Mouse (Mus musculus): Measurements from ENCODE around the gene Gpr146. TPM values are rescaled to one million over a fixed set of nuclear protein-coding genes. Genes with fewer than 3 reads are reported as not detected.

The Gpr146 gene
- polyA plus RNA-seq, 1 experiment from 2014 or later: 1.8 TPM

GRCm38 (mm10) chr5:139338403-139338802 is 39.1 kb upstream of the Gpr146 start:
- 92% methylated on average over 3 of the region's 3 CpGs for WGBS
- H3K27me3 ChIP-seq (ENCODE audit: control insufficient read depth, insufficient read depth, low read length): no peaks in the 10 kb centered on the region
- ATAC-seq (ENCODE audit: low FRiP score, low TSS enrichment) (no peak), DNase-seq (no peak)
- peaks cover 81% of the 10 kb centered on the region for H3K36me3 ChIP-seq (ENCODE audit: control insufficient read depth, insufficient read depth, low read length)
- H3K4me3 ChIP-seq (replicated peaks; ENCODE audit: low read depth, low read length): no peak overlapping the region
- no peak overlapping the region for H3K27ac ChIP-seq (replicated peaks; ENCODE audit: low read depth, low read length)
- H3K4me1 ChIP-seq (ENCODE audit: control insufficient read depth, insufficient read depth, low read length): no peaks in the 10 kb centered on the region
- H3K9ac ChIP-seq (replicated peaks; ENCODE audit: low read length): no peak overlapping the region
- H3K4me2 ChIP-seq (ENCODE audit: low read length): no peak overlapping the region
- H3K9me3 ChIP-seq (ENCODE audit: control insufficient read depth, low read length): no peaks in the 10 kb centered on the region

- Histone ChIP-seq H3K27ac (replicated peaks; ENCODE audit: low read depth, low read length) (no peak overlapping the region), H3K4me3 (replicated peaks; ENCODE audit: low read depth, low read length) (no peak overlapping the region), H3K9ac (replicated peaks; ENCODE audit: low read length) (no peak overlapping the region), H3K4me1 (ENCODE audit: control insufficient read depth, insufficient read depth, low read length) (peaks cover 5% of the 10 kb centered on the region), H3K4me2 (ENCODE audit: low read length) (no peak overlapping the region), H3K27me3 (ENCODE audit: control insufficient read depth, insufficient read depth, low read length) (no peaks in the 10 kb centered on the region), H3K9me3 (ENCODE audit: control insufficient read depth, low read length) (no peaks in the 10 kb centered on the region), H3K36me3 (ENCODE audit: control insufficient read depth, insufficient read depth, low read length) (peaks cover 81% of the 10 kb centered on the region)
- no peak for DNase-seq
- no peak for ATAC-seq (ENCODE audit: low FRiP score, low TSS enrichment)
- WGBS: 81% methylated on average over 11 of the region's 11 CpGs
Measured at GRCm38 (mm10) chr5:139338891-139339290, 38.6 kb upstream of the Gpr146 start.

GRCm38 (mm10) chr5:139344021-139344686 is 33.3 kb upstream of the Gpr146 start:
- Histone ChIP-seq H3K9me3 (ENCODE audit: control insufficient read depth, low read length) (no peaks in the 10 kb centered on the region), H3K36me3 (ENCODE audit: control insufficient read depth, insufficient read depth, low read length) (peaks cover 36% of the 10 kb centered on the region), H3K4me3 (replicated peaks; ENCODE audit: low read depth, low read length) (peak overlapping the region; percentile 89), H3K27ac (replicated peaks; ENCODE audit: low read depth, low read length) (peak overlapping the region; percentile 82; the same call in 1 of the 2 replicates), H3K9ac (replicated peaks; ENCODE audit: low read length) (peak overlapping the region; percentile 89), H3K4me1 (ENCODE audit: control insufficient read depth, insufficient read depth, low read length) (peaks cover 8% of the 10 kb centered on the region), H3K4me2 (ENCODE audit: low read length) (peak overlapping the region; percentile 97), H3K27me3 (ENCODE audit: control insufficient read depth, insufficient read depth, low read length) (no peaks in the 10 kb centered on the region)
- peak; percentile 68 for ATAC-seq (ENCODE audit: low FRiP score, low TSS enrichment)
- DNase-seq: peak; percentile 89
- 7% methylated on average over 12 of the region's 12 CpGs for WGBS

- DNase-seq (peak; percentile 95), ATAC-seq (ENCODE audit: low FRiP score, low TSS enrichment) (peak; percentile 92)
- under 1% methylated on average over 33 of the region's 33 CpGs for WGBS
- H3K4me2 ChIP-seq (ENCODE audit: low read length): peak overlapping the region; percentile 97
- peaks cover 8% of the 10 kb centered on the region for H3K4me1 ChIP-seq (ENCODE audit: control insufficient read depth, insufficient read depth, low read length)
- H3K9ac ChIP-seq (replicated peaks; ENCODE audit: low read length): peak overlapping the region; percentile 89
- H3K4me3 ChIP-seq (replicated peaks; ENCODE audit: low read depth, low read length): peak overlapping the region; percentile 89
- H3K27ac ChIP-seq (replicated peaks; ENCODE audit: low read depth, low read length): peak overlapping the region; percentile 82
- H3K27me3 ChIP-seq (ENCODE audit: control insufficient read depth, insufficient read depth, low read length): no peaks in the 10 kb centered on the region
- H3K9me3 ChIP-seq (ENCODE audit: control insufficient read depth, low read length): no peaks in the 10 kb centered on the region
- H3K36me3 ChIP-seq (ENCODE audit: control insufficient read depth, insufficient read depth, low read length): peaks cover 29% of the 10 kb centered on the region
Measured at GRCm38 (mm10) chr5:139344687-139345363, 32.7 kb upstream of the Gpr146 start.

GRCm38 (mm10) chr5:139345364-139345714 is 32.2 kb upstream of the Gpr146 start:
- Histone ChIP-seq H3K9me3 (ENCODE audit: control insufficient read depth, low read length) (no peaks in the 10 kb centered on the region), H3K4me3 (replicated peaks; ENCODE audit: low read depth, low read length) (peak overlapping the region; percentile 89), H3K36me3 (ENCODE audit: control insufficient read depth, insufficient read depth, low read length) (peaks cover 24% of the 10 kb centered on the region), H3K9ac (replicated peaks; ENCODE audit: low read length) (peak overlapping the region; percentile 89), H3K27me3 (ENCODE audit: control insufficient read depth, insufficient read depth, low read length) (no peaks in the 10 kb centered on the region), H3K4me1 (ENCODE audit: control insufficient read depth, insufficient read depth, low read length) (peaks cover 8% of the 10 kb centered on the region), H3K4me2 (ENCODE audit: low read length) (peak overlapping the region; percentile 97), H3K27ac (replicated peaks; ENCODE audit: low read depth, low read length) (peak overlapping the region; percentile 82)
- 13% methylated on average over 5 of the region's 5 CpGs for WGBS
- DNase-seq (no peak), ATAC-seq (ENCODE audit: low FRiP score, low TSS enrichment) (peak; percentile 32; the same call in 1 of the 2 replicates)

- H3K27ac ChIP-seq (replicated peaks; ENCODE audit: low read depth, low read length): no peak overlapping the region
- no peak for DNase-seq
- 36% methylated on average over 1 of the region's 1 CpGs for WGBS
- no peak overlapping the region for H3K4me3 ChIP-seq (replicated peaks; ENCODE audit: low read depth, low read length)
- H3K4me2 ChIP-seq (ENCODE audit: low read length): no peak overlapping the region
- no peaks in the 10 kb centered on the region for H3K27me3 ChIP-seq (ENCODE audit: control insufficient read depth, insufficient read depth, low read length)
- H3K9me3 ChIP-seq (ENCODE audit: control insufficient read depth, low read length): no peaks in the 10 kb centered on the region
- H3K9ac ChIP-seq (replicated peaks; ENCODE audit: low read length): no peak overlapping the region
- no peak for ATAC-seq (ENCODE audit: low FRiP score, low TSS enrichment)
- peaks cover 8% of the 10 kb centered on the region for H3K36me3 ChIP-seq (ENCODE audit: control insufficient read depth, insufficient read depth, low read length)
- H3K4me1 ChIP-seq (ENCODE audit: control insufficient read depth, insufficient read depth, low read length): peaks cover 8% of the 10 kb centered on the region
Measured at GRCm38 (mm10) chr5:139347225-139347624, 30.3 kb upstream of the Gpr146 start.

GRCm38 (mm10) chr5:139349713-139350112 is 27.8 kb upstream of the Gpr146 start:
- DNase-seq (no peak), ATAC-seq (ENCODE audit: low FRiP score, low TSS enrichment) (no peak)
- H3K4me1 ChIP-seq (ENCODE audit: control insufficient read depth, insufficient read depth, low read length): 0 out of 2 replicates have a peak, but pooled peaks cover 3% of the 10 kb centered on the region
- no peak overlapping the region for H3K4me3 ChIP-seq (replicated peaks; ENCODE audit: low read depth, low read length)
- no peak overlapping the region for H3K4me2 ChIP-seq (ENCODE audit: low read length)
- H3K27me3 ChIP-seq (ENCODE audit: control insufficient read depth, insufficient read depth, low read length): no peaks in the 10 kb centered on the region
- H3K36me3 ChIP-seq (ENCODE audit: control insufficient read depth, insufficient read depth, low read length): no peaks in the 10 kb centered on the region
- H3K27ac ChIP-seq (replicated peaks; ENCODE audit: low read depth, low read length): no peak overlapping the region
- H3K9ac ChIP-seq (replicated peaks; ENCODE audit: low read length): no peak overlapping the region
- no peaks in the 10 kb centered on the region for H3K9me3 ChIP-seq (ENCODE audit: control insufficient read depth, low read length)
- WGBS: 76% methylated on average over 6 of the region's 6 CpGs

- Histone ChIP-seq H3K4me1 (ENCODE audit: control insufficient read depth, insufficient read depth, low read length) (no peaks in the 10 kb centered on the region), H3K27ac (replicated peaks; ENCODE audit: low read depth, low read length) (no peak within 1 kb of the TSS), H3K4me3 (replicated peaks; ENCODE audit: low read depth, low read length) (no peak within 1 kb of the TSS), H3K36me3 (ENCODE audit: control insufficient read depth, insufficient read depth, low read length) (no peaks in the 10 kb centered on the region), H3K9ac (replicated peaks; ENCODE audit: low read length) (no peak within 1 kb of the TSS; the same call in 1 of the 2 replicates), H3K4me2 (ENCODE audit: low read length) (no peak within 1 kb of the TSS), H3K9me3 (ENCODE audit: control insufficient read depth, low read length) (no peaks in the 10 kb centered on the region), H3K27me3 (ENCODE audit: control insufficient read depth, insufficient read depth, low read length) (no peaks in the 10 kb centered on the region)
- DNase-seq (no peak), ATAC-seq (ENCODE audit: low FRiP score, low TSS enrichment) (no peak)
- 50% methylated on average over 5 of the region's 5 CpGs for WGBS
Measured at GRCm38 (mm10) chr5:139351134-139351533, 26.4 kb upstream of the Gpr146 start, which contains the start of gene Cox19. TSS of gene Cox19 (minus strand) at chr5:139351418.

GRCm38 (mm10) chr5:139351628-139352027 is 25.9 kb upstream of the Gpr146 start:
- DNase-seq: no peak
- Histone ChIP-seq H3K9me3 (ENCODE audit: control insufficient read depth, low read length) (no peaks in the 10 kb centered on the region), H3K9ac (replicated peaks; ENCODE audit: low read length) (no peak overlapping the region; the same call in 1 of the 2 replicates), H3K27ac (replicated peaks; ENCODE audit: low read depth, low read length) (no peak overlapping the region), H3K4me2 (ENCODE audit: low read length) (no peak overlapping the region), H3K36me3 (ENCODE audit: control insufficient read depth, insufficient read depth, low read length) (no peaks in the 10 kb centered on the region), H3K27me3 (ENCODE audit: control insufficient read depth, insufficient read depth, low read length) (no peaks in the 10 kb centered on the region), H3K4me3 (replicated peaks; ENCODE audit: low read depth, low read length) (no peak overlapping the region), H3K4me1 (ENCODE audit: control insufficient read depth, insufficient read depth, low read length) (no peaks in the 10 kb centered on the region)
- 26% methylated on average over 8 of the region's 8 CpGs for WGBS
- no peak for ATAC-seq (ENCODE audit: low FRiP score, low TSS enrichment)
